ENCODE assay signal across 20 mouse cellular contexts in the genomic region with DNA sequence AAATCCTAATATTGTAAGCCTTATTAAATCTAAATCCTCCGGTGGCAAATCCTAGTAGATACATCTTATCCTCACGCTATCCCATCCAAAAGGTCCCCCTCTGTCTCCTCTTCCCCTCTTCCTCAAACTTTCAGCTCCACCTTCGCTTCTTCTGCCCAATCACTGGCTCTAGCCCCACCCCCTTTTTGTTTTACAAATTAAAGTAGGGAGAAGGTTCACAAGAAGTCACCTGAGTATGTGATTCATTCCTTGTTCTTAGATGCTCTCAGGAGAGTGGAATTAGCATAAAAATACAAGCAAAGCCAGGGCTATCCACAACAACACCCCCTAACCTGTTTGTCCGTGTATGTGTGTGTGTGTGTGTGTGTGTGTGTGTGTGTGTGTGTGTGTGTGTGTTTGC.
A peak's percentile ranks its signal among the peaks of the same experiment; 100 is the strongest.
DNase-seq lines count a peak whose midpoint lies in the region; TF ChIP-seq lines count a peak whose summit lies in the region.
"Had no signal": no experiment of that assay in that cellular context is flagged by ENCODE, and none has a peak within 500 bp of the region (broad histone marks: within the 10 kb centered on the region; RNA-seq: fewer than 3 reads in every experiment).

No protein-coding gene starts in this region.

- no peaks in the 10 kb centered on the region for H3K9me3 ChIP-seq in E14TG2a.4 (ENCODE audit: low read length)
- no peaks in the 10 kb centered on the region for H3K9me3 ChIP-seq in ES-E14 (ENCODE audit: control insufficient read depth, insufficient read depth, low read depth, low read length)
- H3K9me3 ChIP-seq: embryonic facial prominence, embryonic 10.5 days; embryonic facial prominence, embryonic 12.5 days; forebrain, embryonic 13.5 days; forebrain, embryonic 15.5 days had no signal

- peak; percentile 39 for DNase-seq in ES-E14 (ENCODE audit: low read depth, low spot score)
- peak; percentile 63 for DNase-seq in ZHBTc4 (ENCODE audit: low read depth, low spot score)
- DNase-seq in left cerebral cortex, postnatal 10 days (ENCODE audit: extremely low spot score in 1 of 2, low spot score in 2 of 2): no peak
- no peak for DNase-seq in B cell, adult 2 months
- DNase-seq: adrenal gland, adult 2 months; adrenal gland, postnatal 10 days; adrenal gland, postnatal 25 days; cerebellum, adult 11-12 months; cerebellum, adult 2 months; cerebellum, adult 9-10 months; cerebellum, postnatal 10 days; cerebellum, postnatal 25 days; forebrain, postnatal 0 days had no signal

- no peak overlapping the region for H3K9ac ChIP-seq in ES-E14 (ENCODE audit: insufficient read depth, low read depth, low read length, poor library complexity, severe bottlenecking)
- H3K9ac ChIP-seq: embryonic facial prominence, embryonic 12.5 days; forebrain, embryonic 13.5 days; forebrain, embryonic 15.5 days; forebrain, postnatal 0 days had no signal

- no peak overlapping the region for H3K27ac ChIP-seq in ES-E14 (ENCODE audit: insufficient read depth, low read depth, low read length, poor library complexity, severe bottlenecking)
- H3K27ac ChIP-seq: embryonic facial prominence, embryonic 10.5 days; embryonic facial prominence, embryonic 12.5 days; forebrain, embryonic 13.5 days; forebrain, embryonic 15.5 days had no signal

- intact Hi-C loops in left cerebral cortex, postnatal 10 days (cut with DNase I): no loop called here

- H3K36me3 ChIP-seq in E14TG2a.4 (ENCODE audit: insufficient read depth, low read length) (no peaks in the 10 kb centered on the region), ES-E14 (ENCODE audit: control insufficient read depth, insufficient read depth, low read length, poor library complexity, severe bottlenecking) (no peaks in the 10 kb centered on the region)
- H3K36me3 ChIP-seq: embryonic facial prominence, embryonic 10.5 days; embryonic facial prominence, embryonic 12.5 days; forebrain, embryonic 15.5 days; G1E had no signal

- H3K4me3 ChIP-seq in E14TG2a.4 (replicated peaks; ENCODE audit: low read length) (0 out of 2 replicates have a peak overlapping the region, but pooled peaks have one; percentile 14), ES-E14 (ENCODE audit: insufficient read depth in 1 of 2, low read depth in 1 of 2, low read length in 2 of 2, poor library complexity in 1 of 2, severe bottlenecking in 1 of 2) (peak overlapping the region in 1 of 2 experiments; percentile 3; a peak in 1 of 4 replicates)
- H3K4me3 ChIP-seq: embryonic facial prominence, embryonic 10.5 days; embryonic facial prominence, embryonic 12.5 days; forebrain, embryonic 13.5 days; forebrain, embryonic 15.5 days had no signal

- TF ChIP-seq CTCF in E14TG2a.4 (conservative IDR thresholded peaks at IDR 0.05; ENCODE audit: low read length): no peak

- H3K4me1 ChIP-seq in E14TG2a.4 (replicated peaks; ENCODE audit: low read depth, low read length) (peaks cover 9% of the 10 kb centered on the region), ES-E14 (ENCODE audit: control insufficient read depth in 2 of 2, insufficient read depth in 2 of 2, low read length in 2 of 2, poor library complexity in 1 of 2) (no peaks in the 10 kb centered on the region)
- H3K4me1 ChIP-seq: embryonic facial prominence, embryonic 10.5 days; embryonic facial prominence, embryonic 12.5 days; forebrain, embryonic 13.5 days; forebrain, embryonic 15.5 days had no signal

- in situ Hi-C loops in ES-E14 (cut with MboI; ENCODE audit: low sequenced_read_pairs in 2 of 2, unreplicated experiment in 2 of 2): no loop called here

- no peaks in the 10 kb centered on the region for H3K27me3 ChIP-seq in E14TG2a.4 (ENCODE audit: insufficient read depth, low read length)
- H3K27me3 ChIP-seq: embryonic facial prominence, embryonic 12.5 days; forebrain, embryonic 13.5 days; forebrain, embryonic 15.5 days; Patski had no signal

TF ChIP-seq in ES-E14, 5 proteins besides CTCF, POLR2A, EP300 and RAD21:
- TF ChIP-seq HCFC1 (IDR thresholded peaks at IDR 0.05; ENCODE audit: borderline replicate concordance, insufficient read depth, low read length) (no peak), CHD2 (IDR thresholded peaks at IDR 0.05; ENCODE audit: low read depth, low read length) (no peak), ZNF384 (IDR thresholded peaks at IDR 0.05; ENCODE audit: low read depth, low read length) (no peak), ZC3H11A (IDR thresholded peaks at IDR 0.05; ENCODE audit: borderline replicate concordance, low read depth, low read length) (no peak), MAFK (IDR thresholded peaks at IDR 0.05; ENCODE audit: insufficient read depth, low read depth, low read length) (no peak)

Comparison
In these comparisons a context has a peak if more than half of its experiments do, and no peak if none do; other contexts are left out.
1. DNase-seq: peak in ES-E14 (single experiment) and ZHBTc4 (single experiment); none in left cerebral cortex, postnatal 10 days (0 of 2) and B cell, adult 2 months (0 of 2).